Mouse (Mus musculus) liver, embryonic 14.5 days (tissue): ENCODE measurements at regions not wholly inside any gene's neighbourhood (a gene's known extent, or its start where the extent isn't known, plus 50 kb on each side); places are given as distances from the start of the nearest gene placed in this dataset.

Experiments used
- ATAC-seq: fragments of 200-750 bp; cut with Nextera tagmentation; 2 replicates; pipeline ENCODE4 v1.8.0; 2017; ENCODE audit warnings: moderate number of reproducible peaks, mild to moderate bottlenecking, moderate library complexity; ENCODE audit not compliant: insufficient read depth
- DNase-seq, 3 experiments: peaks; one replicate each; pipeline ENCODE4 v3.0.0-alpha.2; 2012 to 2013; ENCODE audit warnings: low read depth in 3 of 3, low spot score in 3 of 3
- H3K27ac ChIP-seq: fragments of 300-500 bp; sonication (generic); 2 replicates; pipeline ENCODE4 v1.5.1; 2014; ENCODE audit warnings: moderate library complexity, mild to moderate bottlenecking, control low read depth, inconsistent platforms
- H3K27me3 ChIP-seq: fragments of 300-500 bp; sonication (generic); 2 replicates; pipeline ENCODE4 v1.6.1; 2014; ENCODE audit warnings: mild to moderate bottlenecking, low read length, moderate library complexity; ENCODE audit not compliant: control insufficient read depth, insufficient read depth
- H3K36me3 ChIP-seq: fragments of 300-500 bp; sonication (generic); replicated peaks from 2 replicates; pipeline ENCODE4 v1.6.1; 2014; ENCODE audit warnings: low read depth; ENCODE audit not compliant: control insufficient read depth, insufficient read depth
- H3K4me1 ChIP-seq, 2 experiments: fragments of 200-500 bp in 1 of 2; fragments of 300-500 bp in 1 of 2; sonication (generic) in 1 of 2; replicated peaks; 2 replicates each; pipeline ENCODE4 v1.6.1; 2012 to 2014; ENCODE audit warnings: antibody characterized with exemption in 1 of 2, inconsistent platforms in 1 of 2, low read length in 1 of 2; ENCODE audit not compliant: control insufficient read depth in 2 of 2, insufficient read depth in 2 of 2
- H3K4me2 ChIP-seq: fragments of 300-500 bp; sonication (generic); 2 replicates; pipeline ENCODE4 v1.6.1; 2014; ENCODE audit warnings: low read depth, mild to moderate bottlenecking, control low read depth, moderate library complexity
- H3K4me3 ChIP-seq, 2 experiments: fragments of 200-500 bp in 1 of 2; fragments of 300-500 bp in 1 of 2; sonication (generic) in 1 of 2; 2 replicates each; pipeline ENCODE4 v1.5.1; 2012 to 2014; ENCODE audit warnings: low read depth in 2 of 2, low read length in 2 of 2, mild to moderate bottlenecking in 2 of 2, control low read depth in 1 of 2, inconsistent platforms in 1 of 2, moderate library complexity in 1 of 2; ENCODE audit not compliant: insufficient read depth in 1 of 2
- H3K9ac ChIP-seq: fragments of 300-500 bp; sonication (generic); replicated peaks from 2 replicates; pipeline ENCODE4 v1.6.1; 2014; ENCODE audit warnings: mild to moderate bottlenecking, control low read depth, moderate library complexity
- H3K9me3 ChIP-seq: fragments of 300-500 bp; sonication (generic); 2 replicates; pipeline ENCODE4 v1.6.1; 2016; ENCODE audit warnings: low read length, mixed read lengths; ENCODE audit not compliant: control insufficient read depth
- CTCF ChIP-seq: IDR thresholded peaks from 2 replicates; pipeline ENCODE4 v1.5.1; 2016; ENCODE audit warnings: antibody characterized with exemption, low read depth, control low read depth
- EP300 ChIP-seq: IDR thresholded peaks from 2 replicates; pipeline ENCODE4 v1.6.1; 2016; ENCODE audit warnings: antibody characterized with exemption, low read depth
- WGBS: fragments of 180-500 bp; shearing (Covaris S2); extraction: QIAGEN DNeasy Blood & Tissue Kit; methylation state at CpG from one replicate; pipeline ENCODE4 v1.1.7; 2014; ENCODE audit not compliant: insufficient replicate concordance; 5-methylcytosine and 5-hydroxymethylcytosine counted together

GRCm38 (mm10) chr2:179210164-179210805 lies 231.9 kb upstream of the Cdh4 start:
- Histone ChIP-seq H3K36me3 (no peaks in the 10 kb centered on the region), H3K27ac (no peak overlapping the region), H3K9me3 (no peaks in the 10 kb centered on the region), H3K4me1 (no peaks in the 10 kb centered on the region), H3K27me3 (no peaks in the 10 kb centered on the region), H3K4me3 (no peak overlapping the region), H3K9ac (no peak overlapping the region), H3K4me2 (no peak overlapping the region)
- no peak for DNase-seq
- TF ChIP-seq CTCF, result no peak
- no peak for TF ChIP-seq EP300
- no peak for ATAC-seq
- WGBS, result 53% methylated on average over 10 of the region's 10 CpGs

GRCm38 (mm10) chr2:179216773-179217172 lies 225.5 kb upstream of the Cdh4 start:
- TF ChIP-seq EP300 (no peak), CTCF (no peak)
- Histone ChIP-seq H3K4me3 (no peak overlapping the region), H3K4me2 (no peak overlapping the region), H3K27me3 (no peaks in the 10 kb centered on the region), H3K27ac (no peak overlapping the region), H3K4me1 (no peaks in the 10 kb centered on the region), H3K9me3 (no peaks in the 10 kb centered on the region), H3K9ac (no peak overlapping the region), H3K36me3 (no peaks in the 10 kb centered on the region)
- no peak for ATAC-seq
- WGBS, result 55% methylated on average over 2 of the region's 2 CpGs
- DNase-seq, result no peak

GRCm38 (mm10) chr2:179228096-179228495 lies 214.1 kb upstream of the Cdh4 start:
- Histone ChIP-seq H3K36me3 (no peaks in the 10 kb centered on the region), H3K27ac (no peak overlapping the region), H3K4me3 (no peak overlapping the region), H3K4me2 (no peak overlapping the region), H3K9me3 (no peaks in the 10 kb centered on the region), H3K9ac (no peak overlapping the region), H3K27me3 (no peaks in the 10 kb centered on the region), H3K4me1 (no peaks in the 10 kb centered on the region)
- TF ChIP-seq EP300 (no peak), CTCF (no peak)
- ATAC-seq, result no peak
- 67% methylated on average over 7 of the region's 7 CpGs for WGBS
- DNase-seq, result no peak

GRCm38 (mm10) chr2:179231708-179232354 lies 210.4 kb upstream of the Cdh4 start:
- ATAC-seq, result no peak
- TF ChIP-seq EP300 (no peak), CTCF (no peak)
- Histone ChIP-seq H3K27me3 (no peaks in the 10 kb centered on the region), H3K4me1 (no peaks in the 10 kb centered on the region), H3K9me3 (no peaks in the 10 kb centered on the region), H3K36me3 (no peaks in the 10 kb centered on the region), H3K9ac (no peak overlapping the region), H3K4me2 (no peak overlapping the region), H3K27ac (no peak overlapping the region), H3K4me3 (no peak overlapping the region)
- DNase-seq, result no peak
- 64% methylated on average over 6 of the region's 6 CpGs for WGBS

GRCm38 (mm10) chr2:179238166-179238565 lies 204.1 kb upstream of the Cdh4 start:
- DNase-seq, result no peak
- Histone ChIP-seq H3K4me3 (no peak overlapping the region), H3K27ac (no peak overlapping the region), H3K36me3 (no peaks in the 10 kb centered on the region), H3K4me2 (no peak overlapping the region), H3K27me3 (no peaks in the 10 kb centered on the region), H3K9ac (no peak overlapping the region), H3K4me1 (no peaks in the 10 kb centered on the region), H3K9me3 (no peaks in the 10 kb centered on the region)
- ATAC-seq, result no peak
- TF ChIP-seq CTCF, result no peak
- no peak for TF ChIP-seq EP300
- 67% methylated on average over 11 of the region's 11 CpGs for WGBS
